Mouse (Mus musculus) C3H10T1/2 (cell line): Measurements from ENCODE around the gene Eml1. TPM values are rescaled to one million over a fixed set of nuclear protein-coding genes. Genes with fewer than 3 reads are reported as not detected.

Experiments
- polyA plus RNA-seq, 2 experiments: library from polyadenylated mRNA; unstranded; fragments of >200 nt; fragmentation: generic; extraction: Trizol; gene quantifications; one replicate each; pipeline ENCODE4 v1.2.1; 2012; ENCODE audit warnings: missing spikeins in 2 of 2

Gene Eml1
- 10 to 100 TPM; 13.4 to 52.5 TPM for polyA plus RNA-seq

GRCm38 (mm10) chr12:108370596-108371428 is at the start of gene Eml1:
Gene Eml1, plus strand, starts transcription at chr12:108370957.

GRCm38 (mm10) chr12:108333895-108334445 is 36.8 kb upstream of the Eml1 start, which contains the start of gene Cyp46a1:
Gene Cyp46a1, plus strand, starts transcription at chr12:108334381.

GRCm38 (mm10) chr12:108554120-108554841 is 183.5 kb downstream of the Eml1 start, which contains the start of gene Evl:
Gene Evl, plus strand, starts transcription at chr12:108554720.

Other genes with a start within 250 kb of the Eml1 start
- gene Setd3, start 191.6 kb upstream of the Eml1 start, polyA plus RNA-seq, result 10 to 100 TPM in 1 of 2 experiments, 1 to 10 TPM in 1; 8.1 to 33.9 TPM
- gene Ccnk, start 191.4 kb upstream of the Eml1 start, polyA plus RNA-seq, result 10 to 100 TPM; 11.8 to 24.9 TPM
- 10 to 100 TPM in 1 of 2 experiments, 1 to 10 TPM in 1; 4.8 to 19.8 TPM for gene Ccdc85c, start 95.5 kb upstream of the Eml1 start, polyA plus RNA-seq
- gene Hhipl1, start 64.7 kb upstream of the Eml1 start, polyA plus RNA-seq, result under 1 TPM; 0.09 to 0.86 TPM
- gene Cyp46a1, start 36.6 kb upstream of the Eml1 start, polyA plus RNA-seq, result 10 to 100 TPM in 1 of 2 experiments, 1 to 10 TPM in 1; 2.2 to 13.1 TPM
- gene Evl, start 183.8 kb downstream of the Eml1 start, polyA plus RNA-seq, result 100 to 1,000 TPM; 157 to 170 TPM